Mouse (Mus musculus) liver, embryonic 14.5 days (tissue): Measurements from ENCODE around the gene Zc2hc1b.

ENCODE experiments used
- CTCF ChIP-seq: IDR thresholded peaks from 2 replicates; pipeline ENCODE4 v1.5.1; 2016; ENCODE audit warnings: antibody characterized with exemption, low read depth, control low read depth
- EP300 ChIP-seq: IDR thresholded peaks from 2 replicates; pipeline ENCODE4 v1.6.1; 2016; ENCODE audit warnings: antibody characterized with exemption, low read depth

GRCm38 (mm10) chr10:13170739-13171448 is 6.9 kb downstream of the Zc2hc1b start:
- TF ChIP-seq CTCF (no peak), EP300 (no peak)
